In the genomic region with DNA sequence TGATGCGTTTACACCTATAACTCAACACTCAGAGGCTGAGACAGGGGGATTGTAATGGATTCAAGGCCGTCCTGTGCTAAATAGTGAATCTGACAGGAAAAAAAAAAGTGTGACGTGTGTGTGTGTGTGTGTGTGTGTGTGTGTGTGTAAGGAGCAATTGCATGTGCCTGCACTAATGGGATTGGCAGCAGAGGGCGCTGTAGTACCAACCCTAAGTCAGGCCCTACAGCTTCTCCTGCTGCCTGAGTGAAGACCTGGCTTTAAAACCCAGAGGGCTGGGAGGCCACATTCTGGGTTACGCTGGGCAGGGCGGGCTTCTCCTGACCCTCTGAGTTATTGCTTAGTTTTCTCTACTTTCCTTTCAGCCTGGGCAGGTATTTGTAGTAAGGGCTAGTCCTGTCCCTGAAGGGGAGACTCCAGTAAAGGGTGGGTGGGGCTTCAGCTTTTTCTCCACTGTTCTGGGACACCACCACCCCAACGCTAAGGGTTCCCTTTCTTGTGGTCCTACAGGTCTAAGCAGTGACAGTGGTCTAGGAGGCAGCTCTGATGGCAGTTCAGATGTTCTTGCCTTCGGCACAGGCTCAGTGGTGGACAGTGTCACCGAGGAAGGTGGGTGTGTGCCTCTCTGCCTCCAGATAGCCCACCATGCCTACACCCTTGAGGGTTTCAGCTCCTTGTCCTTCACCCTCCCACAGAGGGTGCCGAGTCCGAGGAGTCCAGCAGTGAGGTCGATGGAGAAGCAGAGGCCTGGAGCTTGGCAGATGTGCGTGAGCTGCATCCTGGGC, we compare ENCODE assay signal across 9 mouse cellular contexts. TPM values are rescaled to one million over a fixed set of nuclear protein-coding genes. Genes with fewer than 3 reads are reported as not detected.
A peak's percentile ranks its signal among the peaks of the same experiment; 100 is the strongest.
DNase-seq lines count a peak whose midpoint lies in the region; ATAC-seq and TF ChIP-seq lines count a peak whose summit lies in the region.
"Had no signal": no experiment of that assay in that cellular context is flagged by ENCODE, and none has a peak within 500 bp of the region (broad histone marks: within the 10 kb centered on the region; RNA-seq: fewer than 3 reads in every experiment).

No protein-coding gene starts in this region.

- no peaks in the 10 kb centered on the region for H3K9me3 ChIP-seq in lung, embryonic 14.5 days (ENCODE audit: low read depth, low read length)
- no peaks in the 10 kb centered on the region for H3K9me3 ChIP-seq in limb, embryonic 11.5 days (ENCODE audit: control insufficient read depth, low read length)
- H3K9me3 ChIP-seq in hindbrain, embryonic 16.5 days (ENCODE audit: control insufficient read depth, low read length) = no peaks in the 10 kb centered on the region
- H3K9me3 ChIP-seq: limb, embryonic 15.5 days had no signal

- no peaks in the 10 kb centered on the region for H3K4me1 ChIP-seq in lung, embryonic 14.5 days (ENCODE audit: insufficient read depth)
- H3K4me1 ChIP-seq in limb, embryonic 11.5 days (ENCODE audit: control insufficient read depth, insufficient read depth, low read length) = no peaks in the 10 kb centered on the region
- no peaks in the 10 kb centered on the region for H3K4me1 ChIP-seq in hindbrain, embryonic 16.5 days (ENCODE audit: control insufficient read depth, insufficient read depth, low read depth, low read length)

- no peak overlapping the region for H3K4me3 ChIP-seq in lung, embryonic 14.5 days (ENCODE audit: low read depth, low read length)
- no peak overlapping the region for H3K4me3 ChIP-seq in limb, embryonic 11.5 days (ENCODE audit: low read depth, low read length)
- H3K4me3 ChIP-seq in hindbrain, embryonic 16.5 days (ENCODE audit: low read length) = no peak overlapping the region
- H3K4me3 ChIP-seq: limb, embryonic 15.5 days had no signal

- H3K36me3 ChIP-seq in lung, embryonic 14.5 days (ENCODE audit: insufficient read depth) = peaks cover 63% of the 10 kb centered on the region
- H3K36me3 ChIP-seq in limb, embryonic 11.5 days (ENCODE audit: control insufficient read depth, insufficient read depth, low read length) = peaks cover 21% of the 10 kb centered on the region
- H3K36me3 ChIP-seq in hindbrain, embryonic 16.5 days (ENCODE audit: control insufficient read depth, insufficient read depth, low read length) = peaks cover 66% of the 10 kb centered on the region

- 86% methylated on average over 13 of the region's 13 CpGs for WGBS in lung, embryonic 14.5 days
- WGBS in limb, embryonic 11.5 days = 88% methylated on average over 13 of the region's 13 CpGs
- 91% methylated on average over 13 of the region's 13 CpGs for WGBS in hindbrain, embryonic 16.5 days

- no peak overlapping the region for H3K4me2 ChIP-seq in lung, embryonic 14.5 days
- H3K4me2 ChIP-seq in limb, embryonic 11.5 days (ENCODE audit: low read depth, severe bottlenecking) = no peak overlapping the region
- no peak overlapping the region for H3K4me2 ChIP-seq in hindbrain, embryonic 16.5 days (ENCODE audit: low read length)
- H3K4me2 ChIP-seq: limb, embryonic 15.5 days had no signal

- H3K27me3 ChIP-seq in lung, embryonic 14.5 days (ENCODE audit: insufficient read depth, low read length) = no peaks in the 10 kb centered on the region
- no peaks in the 10 kb centered on the region for H3K27me3 ChIP-seq in limb, embryonic 11.5 days (ENCODE audit: control insufficient read depth, insufficient read depth, low read length)
- H3K27me3 ChIP-seq in hindbrain, embryonic 16.5 days (replicated peaks; ENCODE audit: control insufficient read depth, insufficient read depth, low read length) = no peaks in the 10 kb centered on the region
- H3K27me3 ChIP-seq: limb, embryonic 15.5 days had no signal

- no peak for ATAC-seq in lung, embryonic 14.5 days (ENCODE audit: insufficient read depth)
- no peak for ATAC-seq in limb, embryonic 11.5 days (ENCODE audit: insufficient number of reproducible peaks, low FRiP score, low TSS enrichment, low read depth)
- ATAC-seq in hindbrain, embryonic 16.5 days = no peak

- peak; percentile 68 for DNase-seq in embryo, embryonic 10 days (ENCODE audit: low spot score)
- no peak for DNase-seq in embryo, embryonic 9.5 days (ENCODE audit: extremely low spot score)
- DNase-seq in lung, embryonic 14.5 days = peak; percentile 39
- no peak for DNase-seq in lung, postnatal 25 days (ENCODE audit: low spot score)
- DNase-seq in ZHBTc4 (ENCODE audit: low read depth, low spot score) = peak; percentile 86
- DNase-seq in frontal cortex, postnatal 36 days (ENCODE audit: low spot score in 2 of 2) = peak; percentile 1 to 13
- peak; percentile 30 for DNase-seq in limb, embryonic 11.5 days (ENCODE audit: low spot score)

- no peak overlapping the region for H3K9ac ChIP-seq in lung, embryonic 14.5 days
- H3K9ac ChIP-seq in limb, embryonic 11.5 days (ENCODE audit: low read length) = no peak overlapping the region
- no peak overlapping the region for H3K9ac ChIP-seq in hindbrain, embryonic 16.5 days (ENCODE audit: low read depth, low read length)
- H3K9ac ChIP-seq: limb, embryonic 15.5 days had no signal

- TF ChIP-seq CTCF in lung, embryonic 14.5 days (IDR thresholded peaks at IDR 0.05; ENCODE audit: low read depth) = peak; percentile 48

- no peak overlapping the region for H3K27ac ChIP-seq in lung, embryonic 14.5 days (ENCODE audit: low read depth)
- no peak overlapping the region for H3K27ac ChIP-seq in limb, embryonic 11.5 days (replicated peaks; ENCODE audit: low read depth, low read length)
- no peak overlapping the region for H3K27ac ChIP-seq in hindbrain, embryonic 16.5 days (ENCODE audit: low read depth, low read length)
- H3K27ac ChIP-seq: limb, embryonic 15.5 days had no signal

RNA-seq across cellular contexts. Expression of a gene that starts 12.9 kb away (rescaled TPM):
- polyA plus RNA-seq in lung, embryonic 14.5 days (2014; fragmentation: Nextera tagmentation; extraction: Ambion mirVana) = 17.9 and 20.5 TPM in 2 replicates
- polyA plus RNA-seq in limb, embryonic 11.5 days (2014; fragmentation: Nextera tagmentation; extraction: Ambion mirVana) = 17.8 and 18.4 TPM in 2 replicates
- 62.3 and 74.5 TPM in 2 replicates for polyA plus RNA-seq in hindbrain, embryonic 16.5 days (2015; fragmentation: Nextera tagmentation; extraction: Ambion mirVana)

RNA-seq across cellular contexts. Expression of a gene that starts 12.9 kb away (rescaled TPM):
- 43.6 and 50.9 TPM in 2 replicates for polyA plus RNA-seq in lung, embryonic 14.5 days (2014; fragmentation: Nextera tagmentation; extraction: Ambion mirVana)
- polyA plus RNA-seq in limb, embryonic 11.5 days (2014; fragmentation: Nextera tagmentation; extraction: Ambion mirVana) = 42.4 and 45.5 TPM in 2 replicates
- polyA plus RNA-seq in hindbrain, embryonic 16.5 days (2015; fragmentation: Nextera tagmentation; extraction: Ambion mirVana) = 66.6 and 66.7 TPM in 2 replicates

RNA-seq across cellular contexts. Expression of a gene that starts 35.2 kb away (rescaled TPM):
- polyA plus RNA-seq in lung, embryonic 14.5 days (2014; fragmentation: Nextera tagmentation; extraction: Ambion mirVana) = 83.6 and 84.7 TPM in 2 replicates
- 89.4 and 91.1 TPM in 2 replicates for polyA plus RNA-seq in limb, embryonic 11.5 days (2014; fragmentation: Nextera tagmentation; extraction: Ambion mirVana)
- 67.2 and 74.7 TPM in 2 replicates for polyA plus RNA-seq in hindbrain, embryonic 16.5 days (2015; fragmentation: Nextera tagmentation; extraction: Ambion mirVana)

RNA-seq across cellular contexts. Expression of a gene that starts 35.3 kb away (rescaled TPM):
- polyA plus RNA-seq in lung, embryonic 14.5 days (2014; fragmentation: Nextera tagmentation; extraction: Ambion mirVana) = 17.1 and 18.4 TPM in 2 replicates
- 19.2 and 20.4 TPM in 2 replicates for polyA plus RNA-seq in limb, embryonic 11.5 days (2014; fragmentation: Nextera tagmentation; extraction: Ambion mirVana)
- polyA plus RNA-seq in hindbrain, embryonic 16.5 days (2015; fragmentation: Nextera tagmentation; extraction: Ambion mirVana) = 30.2 and 31.7 TPM in 2 replicates

RNA-seq across cellular contexts. Expression of a gene that starts 39.1 kb away (rescaled TPM):
- polyA plus RNA-seq in lung, embryonic 14.5 days (2014; fragmentation: Nextera tagmentation; extraction: Ambion mirVana) = 124 and 127 TPM in 2 replicates
- 163 and 169 TPM in 2 replicates for polyA plus RNA-seq in limb, embryonic 11.5 days (2014; fragmentation: Nextera tagmentation; extraction: Ambion mirVana)
- polyA plus RNA-seq in hindbrain, embryonic 16.5 days (2015; fragmentation: Nextera tagmentation; extraction: Ambion mirVana) = 97.6 and 98.8 TPM in 2 replicates

Comparison
In these comparisons a context has a peak if more than half of its experiments do, and no peak if none do; other contexts are left out.
1. DNase-seq: peak in embryo, embryonic 10 days (single experiment), lung, embryonic 14.5 days (single experiment), ZHBTc4 (single experiment), frontal cortex, postnatal 36 days (2 of 2) and limb, embryonic 11.5 days (single experiment); none in embryo, embryonic 9.5 days (single experiment) and lung, postnatal 25 days (single experiment).